Mouse (Mus musculus) forebrain, embryonic 11.5 days (tissue): ENCODE measurements around the gene Gli1. TPM values are rescaled to one million over a fixed set of nuclear protein-coding genes. Genes with fewer than 3 reads are reported as not detected.

Experiments used
- ATAC-seq: fragments of 200-750 bp; cut with Nextera tagmentation; replicated peaks from 2 replicates; pipeline ENCODE4 v1.8.0; 2017; ENCODE audit warnings: moderate TSS enrichment; ENCODE audit not compliant: low FRiP score
- DNase-seq: peaks from one replicate; pipeline ENCODE4 v3.0.0-alpha.2; 2017; ENCODE audit warnings: low spot score
- H3K27ac ChIP-seq: fragments of 300-500 bp; sonication (generic); 2 replicates; pipeline ENCODE4 v1.5.1; 2014; ENCODE audit warnings: low read depth, low read length
- H3K27me3 ChIP-seq: fragments of 300-500 bp; sonication (generic); 2 replicates; pipeline ENCODE4 v1.6.1; 2014; ENCODE audit warnings: mild to moderate bottlenecking, low read length, mixed read lengths; ENCODE audit not compliant: control insufficient read depth, insufficient read depth
- H3K36me3 ChIP-seq: fragments of 300-500 bp; sonication (generic); 2 replicates; pipeline ENCODE4 v1.6.1; 2014; ENCODE audit warnings: mild to moderate bottlenecking, low read length, moderate library complexity, mixed read lengths; ENCODE audit not compliant: control insufficient read depth, insufficient read depth
- H3K4me1 ChIP-seq: fragments of 300-500 bp; sonication (generic); replicated peaks from 2 replicates; pipeline ENCODE4 v1.6.1; 2014; ENCODE audit warnings: low read length, mixed read lengths; ENCODE audit not compliant: control insufficient read depth, insufficient read depth
- H3K4me2 ChIP-seq: fragments of 300-500 bp; sonication (generic); 2 replicates; pipeline ENCODE4 v1.6.1; 2014; ENCODE audit warnings: low read depth, mild to moderate bottlenecking, low read length, moderate library complexity, mixed read lengths; ENCODE audit not compliant: severe bottlenecking
- H3K4me3 ChIP-seq: fragments of 300-500 bp; sonication (generic); 2 replicates; pipeline ENCODE4 v1.5.1; 2014; ENCODE audit warnings: low read depth, low read length
- H3K9ac ChIP-seq: fragments of 300-500 bp; sonication (generic); 2 replicates; pipeline ENCODE4 v1.6.1; 2014; ENCODE audit warnings: low read length
- H3K9me3 ChIP-seq: fragments of 300-500 bp; sonication (generic); 2 replicates; pipeline ENCODE4 v1.6.1; 2016; ENCODE audit warnings: low read length, mixed read lengths; ENCODE audit not compliant: control insufficient read depth
- WGBS: fragments of 180-500 bp; shearing (Covaris S2); extraction: QIAGEN DNeasy Blood & Tissue Kit; methylation state at CpG from one replicate; pipeline ENCODE4 v1.1.7; 2014; 5-methylcytosine and 5-hydroxymethylcytosine counted together
- polyA plus RNA-seq: library from polyadenylated mRNA; unstranded; fragments of >200 nt; fragmentation: Nextera tagmentation; extraction: Ambion mirVana; gene quantifications from 2 replicates; pipeline ENCODE4 v1.2.1, GENCODE M21; 2014

The Gli1 gene
- polyA plus RNA-seq, 1 experiment from 2014 or later, result 6.1 TPM

GRCm38 (mm10) chr10:127295986-127296794, 45.6 kb downstream of the Gli1 start:
- 92% methylated on average over 24 of the region's 24 CpGs for WGBS
- H3K9ac ChIP-seq, result no peak overlapping the region
- DNase-seq (no peak), ATAC-seq (no peak)
- peaks cover 6% of the 10 kb centered on the region; the same call in 1 of the 2 replicates for H3K4me1 ChIP-seq
- H3K4me2 ChIP-seq, result no peak overlapping the region
- H3K36me3 ChIP-seq, result peaks cover 25% of the 10 kb centered on the region
- H3K27ac ChIP-seq, result no peak overlapping the region
- H3K27me3 ChIP-seq, result no peaks in the 10 kb centered on the region
- H3K9me3 ChIP-seq, result no peaks in the 10 kb centered on the region
- no peak overlapping the region for H3K4me3 ChIP-seq

GRCm38 (mm10) chr10:127294895-127295510, 46.8 kb downstream of the Gli1 start:
- Histone ChIP-seq H3K27me3 (no peaks in the 10 kb centered on the region), H3K27ac (no peak overlapping the region), H3K4me1 (peaks cover 6% of the 10 kb centered on the region; the same call in 1 of the 2 replicates), H3K4me2 (no peak overlapping the region), H3K36me3 (peaks cover 25% of the 10 kb centered on the region), H3K9ac (no peak overlapping the region), H3K4me3 (no peak overlapping the region), H3K9me3 (no peaks in the 10 kb centered on the region)
- WGBS, result 94% methylated on average over 10 of the region's 10 CpGs
- ATAC-seq (no peak), DNase-seq (no peak)

GRCm38 (mm10) chr10:127293590-127294113, 48.1 kb downstream of the Gli1 start:
- no peak overlapping the region for H3K27ac ChIP-seq
- ATAC-seq (no peak), DNase-seq (no peak)
- H3K9ac ChIP-seq, result no peak overlapping the region
- 87% methylated on average over 3 of the region's 3 CpGs for WGBS
- H3K4me2 ChIP-seq, result no peak overlapping the region
- H3K4me1 ChIP-seq, result peaks cover 6% of the 10 kb centered on the region; the same call in 1 of the 2 replicates
- H3K4me3 ChIP-seq, result no peak overlapping the region
- peaks cover 25% of the 10 kb centered on the region for H3K36me3 ChIP-seq
- no peaks in the 10 kb centered on the region for H3K27me3 ChIP-seq
- H3K9me3 ChIP-seq, result no peaks in the 10 kb centered on the region

GRCm38 (mm10) chr10:127292987-127293538, 48.7 kb downstream of the Gli1 start:
- Histone ChIP-seq H3K27me3 (no peaks in the 10 kb centered on the region), H3K4me3 (no peak overlapping the region), H3K4me1 (peaks cover 6% of the 10 kb centered on the region; the same call in 1 of the 2 replicates), H3K9ac (no peak overlapping the region), H3K9me3 (no peaks in the 10 kb centered on the region), H3K27ac (no peak overlapping the region), H3K36me3 (peaks cover 25% of the 10 kb centered on the region), H3K4me2 (no peak overlapping the region)
- ATAC-seq (no peak), DNase-seq (no peak)
- WGBS, result 87% methylated on average over 6 of the region's 6 CpGs

GRCm38 (mm10) chr10:127291881-127292638, 49.7 kb downstream of the Gli1 start:
- H3K36me3 ChIP-seq, result peaks cover 20% of the 10 kb centered on the region
- H3K27me3 ChIP-seq, result no peaks in the 10 kb centered on the region
- H3K27ac ChIP-seq, result no peak overlapping the region
- ATAC-seq (no peak), DNase-seq (no peak)
- H3K4me1 ChIP-seq, result peaks cover 15% of the 10 kb centered on the region
- peak overlapping the region; percentile 12; the same call in 1 of the 2 replicates for H3K9ac ChIP-seq
- no peaks in the 10 kb centered on the region for H3K9me3 ChIP-seq
- peak overlapping the region; percentile 90 for H3K4me2 ChIP-seq
- WGBS, result 53% methylated on average over 5 of the region's 5 CpGs
- peak overlapping the region; percentile 49 for H3K4me3 ChIP-seq

GRCm38 (mm10) chr10:127290930-127291880, 50.6 kb downstream of the Gli1 start:
- Histone ChIP-seq H3K36me3 (peaks cover 16% of the 10 kb centered on the region), H3K27me3 (no peaks in the 10 kb centered on the region), H3K4me3 (peak overlapping the region; percentile 49), H3K4me2 (peak overlapping the region; percentile 90), H3K27ac (peak overlapping the region; percentile 96), H3K9ac (peak overlapping the region; percentile 74), H3K4me1 (peaks cover 21% of the 10 kb centered on the region), H3K9me3 (no peaks in the 10 kb centered on the region)
- WGBS, result 3% methylated on average over 19 of the region's 19 CpGs
- DNase-seq, result peak; percentile 78
- ATAC-seq, result peak; percentile 35

GRCm38 (mm10) chr10:127290307-127290929, 51.4 kb downstream of the Gli1 start:
- DNase-seq (peak; percentile 100), ATAC-seq (peak; percentile 91)
- Histone ChIP-seq H3K4me1 (peaks cover 21% of the 10 kb centered on the region), H3K4me3 (peak overlapping the region; percentile 49), H3K4me2 (peak overlapping the region; percentile 90), H3K27ac (peak overlapping the region; percentile 96), H3K36me3 (peaks cover 9% of the 10 kb centered on the region; the same call in 1 of the 2 replicates), H3K9me3 (no peaks in the 10 kb centered on the region), H3K27me3 (no peaks in the 10 kb centered on the region), H3K9ac (peak overlapping the region; percentile 74)
- 1% methylated on average over 33 of the region's 47 CpGs for WGBS
